Mouse (Mus musculus): ENCODE data around the gene Gm14440.
"Not testable (repeated sequence)": the region's sequence is repeated elsewhere in the genome, so short reads cannot be mapped to it uniquely, and the experiment has no call there.

Gene Gm14440

GRCm38 (mm10) chr2:175274825-175275224, at the start of gene Gm14440:
TSS of gene Gm14440 (plus strand) at chr2:175275125.
- not testable (repeated sequence) for DNase-seq (ENCODE audit: low spot score)

Data from ovary, postnatal 14 days (tissue).